Mouse (Mus musculus): ENCODE measurements at regions not wholly inside any gene's neighbourhood (a gene's known extent, or its start where the extent isn't known, plus 50 kb on each side); places are given as distances from the start of the nearest gene placed in this dataset.

DNA sequence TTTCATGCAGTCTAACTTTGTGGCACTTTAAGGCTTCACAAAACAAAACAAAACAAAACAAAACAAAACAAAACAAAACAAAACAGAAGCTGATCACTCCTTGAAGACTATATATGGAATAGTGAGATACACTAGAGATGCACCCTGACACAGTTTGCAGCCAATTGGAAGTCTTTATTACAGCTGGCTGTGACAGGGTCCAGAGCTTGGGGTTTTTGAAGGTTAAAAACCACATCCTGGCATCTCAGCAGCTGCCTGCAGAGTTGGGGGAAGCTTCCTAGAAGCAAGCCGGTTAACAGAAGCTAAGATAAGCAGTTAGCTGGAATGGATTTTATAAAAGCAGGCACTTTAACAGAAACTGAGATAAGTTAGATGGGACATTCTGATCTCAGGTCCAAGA is 105.6 kb upstream of the Tbx20 start:
- TF ChIP-seq CTCF (IDR thresholded peaks at IDR 0.05; ENCODE audit: low read depth, low read length) = no peak
- no peak for TF ChIP-seq POLR2A (IDR thresholded peaks at IDR 0.05; ENCODE audit: extremely low read depth, insufficient read depth, low read length)

Data from liver, adult 2 months (tissue).